Mouse (Mus musculus) lung, postnatal 0 days (tissue): Measurements from ENCODE around the gene 4930583I09Rik.

Experiments
- CTCF ChIP-seq: IDR thresholded peaks from 2 replicates; pipeline ENCODE4 v1.5.1; 2016; ENCODE audit warnings: antibody characterized with exemption, mild to moderate bottlenecking
- EP300 ChIP-seq: IDR thresholded peaks from 2 replicates; pipeline ENCODE4 v1.6.1; 2016; ENCODE audit warnings: antibody characterized with exemption, mild to moderate bottlenecking, control low read depth

GRCm38 (mm10) chr17:64827482-64827881, 8.4 kb downstream of the 4930583I09Rik start:
- no peak for TF ChIP-seq CTCF
- no peak for TF ChIP-seq EP300
